Mouse (Mus musculus): ENCODE results near the gene Cntfr.

Cntfr gene

GRCm38 (mm10) chr4:41678863-41679262 lies 18.0 kb downstream of the Cntfr start:
- no peak for DNase-seq (ENCODE audit: low spot score)

GRCm38 (mm10) chr4:41677006-41677629 lies 19.8 kb downstream of the Cntfr start:
- no peak for DNase-seq (ENCODE audit: low spot score)

- DNase-seq (ENCODE audit: low spot score), result no peak
Observed at GRCm38 (mm10) chr4:41676248-41677005, 20.5 kb downstream of the Cntfr start.

- no peak for DNase-seq (ENCODE audit: low spot score)
Observed at GRCm38 (mm10) chr4:41673186-41673585, 23.7 kb downstream of the Cntfr start.

GRCm38 (mm10) chr4:41672522-41672963 lies 24.3 kb downstream of the Cntfr start:
- no peak for DNase-seq (ENCODE audit: low spot score)

GRCm38 (mm10) chr4:41671963-41672480 lies 24.9 kb downstream of the Cntfr start:
- no peak for DNase-seq (ENCODE audit: low spot score)

- no peak for DNase-seq (ENCODE audit: low spot score)
Observed at GRCm38 (mm10) chr4:41671500-41671899, 25.4 kb downstream of the Cntfr start.

- no peak for DNase-seq (ENCODE audit: low spot score)
Observed at GRCm38 (mm10) chr4:41670836-41671235, 26.1 kb downstream of the Cntfr start.

- DNase-seq (ENCODE audit: low spot score), result peak; percentile 46
Observed at GRCm38 (mm10) chr4:41666646-41667045, 30.2 kb downstream of the Cntfr start.

GRCm38 (mm10) chr4:41665009-41665675 lies 31.7 kb downstream of the Cntfr start:
- DNase-seq (ENCODE audit: low spot score), result no peak

- DNase-seq (ENCODE audit: low spot score), result no peak
Observed at GRCm38 (mm10) chr4:41664533-41664932, 32.4 kb downstream of the Cntfr start.

GRCm38 (mm10) chr4:41663614-41664013 lies 33.3 kb downstream of the Cntfr start:
- no peak for DNase-seq (ENCODE audit: low spot score)

GRCm38 (mm10) chr4:41662723-41663122 lies 34.2 kb downstream of the Cntfr start:
- DNase-seq (ENCODE audit: low spot score), result no peak

- DNase-seq (ENCODE audit: low spot score), result no peak
Observed at GRCm38 (mm10) chr4:41660851-41661430, 35.9 kb downstream of the Cntfr start.

- DNase-seq (ENCODE audit: low spot score), result no peak
Observed at GRCm38 (mm10) chr4:41659556-41659955, 37.3 kb downstream of the Cntfr start.

- DNase-seq (ENCODE audit: low spot score), result no peak
Observed at GRCm38 (mm10) chr4:41658566-41659384, 38.1 kb downstream of the Cntfr start.

GRCm38 (mm10) chr4:41655525-41655924 lies 41.4 kb downstream of the Cntfr start:
- no peak for DNase-seq (ENCODE audit: low spot score)

GRCm38 (mm10) chr4:41654217-41654616 lies 42.7 kb downstream of the Cntfr start:
- peak; percentile 59 for DNase-seq (ENCODE audit: low spot score)

GRCm38 (mm10) chr4:41653730-41654129 lies 43.2 kb downstream of the Cntfr start:
- DNase-seq (ENCODE audit: low spot score), result no peak

- DNase-seq (ENCODE audit: low spot score), result peak; percentile 55
Observed at GRCm38 (mm10) chr4:41653296-41653695, 43.6 kb downstream of the Cntfr start.

- no peak for DNase-seq (ENCODE audit: low spot score)
Observed at GRCm38 (mm10) chr4:41648627-41649026, 48.3 kb downstream of the Cntfr start.

Data from ovary, postnatal 36 days (tissue).